Mouse (Mus musculus) forebrain, embryonic 14.5 days (tissue): Measurements from ENCODE around the gene Alg3. TPM values are rescaled to one million over a fixed set of nuclear protein-coding genes. Genes with fewer than 3 reads are reported as not detected.
A peak's percentile ranks its signal among the peaks of the same experiment; 100 is the strongest.

ENCODE experiments used
- ATAC-seq: fragments of 200-750 bp; cut with Nextera tagmentation; 2 replicates; pipeline ENCODE4 v1.8.0; 2017; ENCODE audit warnings: mild to moderate bottlenecking, moderate library complexity
- DNase-seq: peaks from one replicate; pipeline ENCODE4 v3.0.0-alpha.2; 2015; ENCODE audit warnings: low spot score
- H3K27ac ChIP-seq: fragments of 300-500 bp; sonication (generic); 2 replicates; pipeline ENCODE4 v1.5.1; 2014; ENCODE audit warnings: low read depth, mild to moderate bottlenecking, control low read depth, low read length, moderate library complexity
- H3K27me3 ChIP-seq: fragments of 300-500 bp; sonication (generic); replicated peaks from 2 replicates; pipeline ENCODE4 v1.6.1; 2014; ENCODE audit warnings: low read length, control low read depth, mixed read lengths; ENCODE audit not compliant: control insufficient read depth, insufficient read depth
- H3K36me3 ChIP-seq: fragments of 300-500 bp; sonication (generic); 2 replicates; pipeline ENCODE4 v1.6.1; 2014; ENCODE audit warnings: low read length, control low read depth; ENCODE audit not compliant: control insufficient read depth, insufficient read depth
- H3K4me1 ChIP-seq: fragments of 300-500 bp; sonication (generic); 2 replicates; pipeline ENCODE4 v1.6.1; 2014; ENCODE audit warnings: antibody characterized with exemption, low read length, control low read depth; ENCODE audit not compliant: control insufficient read depth, insufficient read depth
- H3K4me2 ChIP-seq: fragments of 300-500 bp; sonication (generic); 2 replicates; pipeline ENCODE4 v1.6.1; 2014; ENCODE audit warnings: mild to moderate bottlenecking, control low read depth, low read length
- H3K4me3 ChIP-seq: fragments of 300-500 bp; sonication (generic); 2 replicates; pipeline ENCODE4 v1.5.1; 2014; ENCODE audit warnings: low read depth, low read length, control low read depth
- H3K9ac ChIP-seq: fragments of 300-500 bp; sonication (generic); 2 replicates; pipeline ENCODE4 v1.6.1; 2014; ENCODE audit warnings: mild to moderate bottlenecking, low read length, control low read depth, moderate library complexity
- H3K9me3 ChIP-seq: fragments of 300-500 bp; sonication (generic); replicated peaks from 2 replicates; pipeline ENCODE4 v1.6.1; 2016; ENCODE audit warnings: low read length, control low read depth, mixed read lengths; ENCODE audit not compliant: control insufficient read depth
- WGBS: fragments of 180-500 bp; shearing (Covaris S2); extraction: QIAGEN DNeasy Blood & Tissue Kit; methylation state at CpG from one replicate; pipeline ENCODE4 v1.1.7; 2014; 5-methylcytosine and 5-hydroxymethylcytosine counted together
- polyA plus RNA-seq: library from polyadenylated mRNA; unstranded; fragments of >200 nt; fragmentation: Nextera tagmentation; extraction: Ambion mirVana; gene quantifications from 2 replicates; pipeline ENCODE4 v1.2.1, GENCODE M21; 2014

The Alg3 gene
- polyA plus RNA-seq, 1 experiment from 2014 or later: 44.4 TPM

DNA sequence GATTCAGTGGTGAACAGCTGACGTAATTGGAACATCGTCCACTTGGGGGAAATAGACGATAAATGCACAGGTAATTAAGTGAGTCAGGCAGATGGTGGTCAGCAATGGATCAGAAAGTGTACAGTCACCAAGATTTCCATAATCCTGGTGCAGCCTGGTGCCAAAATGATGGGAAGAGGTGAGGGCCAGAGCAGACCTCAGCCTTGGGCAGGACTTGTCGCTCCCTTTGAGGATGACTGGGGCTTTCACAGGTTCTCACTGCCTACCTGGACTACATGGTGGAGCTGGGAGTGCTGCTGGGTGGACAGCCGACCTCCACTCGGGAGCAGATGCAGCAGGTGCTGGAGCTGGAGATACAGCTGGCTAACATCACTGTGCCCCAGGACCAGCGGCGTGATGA is 25.9 kb upstream of the Alg3 start:
- DNase-seq (no peak), ATAC-seq (no peak)
- Histone ChIP-seq H3K9me3 (no peaks in the 10 kb centered on the region), H3K36me3 (0 out of 2 replicates have a peak, but pooled peaks cover 3% of the 10 kb centered on the region), H3K4me1 (peaks cover 4% of the 10 kb centered on the region; the same call in 1 of the 2 replicates), H3K9ac (no peak overlapping the region), H3K4me2 (no peak overlapping the region), H3K27me3 (no peaks in the 10 kb centered on the region), H3K27ac (no peak overlapping the region), H3K4me3 (no peak overlapping the region)
- WGBS: 85% methylated on average over 8 of the region's 8 CpGs

DNA sequence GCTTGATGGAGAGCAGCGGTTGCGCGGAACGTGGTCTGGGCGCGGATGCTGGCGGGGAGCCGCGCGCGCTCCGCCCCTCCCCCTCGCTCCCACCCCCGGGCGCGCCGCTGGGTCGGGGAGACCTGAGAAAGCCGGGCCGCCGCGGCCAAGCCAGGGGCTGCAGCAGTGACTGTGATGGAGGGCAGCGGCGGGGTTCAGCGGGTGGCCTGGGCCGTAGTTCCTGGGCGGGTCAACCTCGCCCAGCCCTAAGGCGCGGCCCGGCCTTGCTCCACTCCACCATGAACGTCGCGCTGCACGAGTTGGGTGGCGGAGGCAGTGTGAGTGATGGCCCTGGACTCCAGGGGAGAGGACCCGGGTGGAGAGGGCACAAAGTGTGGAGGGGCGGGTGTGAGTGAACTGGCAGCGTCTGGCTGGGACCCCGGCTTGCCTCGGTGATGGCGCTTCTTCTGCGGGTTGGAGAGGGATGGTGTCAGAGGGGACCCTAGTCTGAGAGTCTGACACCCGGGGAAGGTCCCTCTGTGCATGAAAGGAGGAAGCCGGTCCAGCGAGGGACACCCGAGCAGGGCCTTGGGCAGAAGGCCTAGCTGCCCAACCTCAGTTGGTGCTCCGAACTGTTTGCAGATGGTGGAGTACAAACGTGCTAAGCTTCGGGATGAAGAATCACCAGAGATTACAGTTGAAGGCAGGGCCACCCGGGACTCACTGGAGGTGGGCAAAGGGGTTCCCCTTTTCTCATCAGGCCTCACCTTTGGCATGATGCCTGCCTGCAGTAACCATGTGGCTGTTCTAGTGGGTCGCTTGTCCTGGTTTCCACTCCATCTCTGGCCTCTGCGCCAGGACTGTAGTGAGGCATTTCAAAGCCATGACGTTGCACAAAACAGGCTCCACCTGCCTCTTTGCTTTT is 18.4 kb upstream of the Alg3 start, which contains the start of gene Ece2:
Gene Ece2, plus strand, starts transcription at position 98 of the 904 bp plus-strand sequence.
- Histone ChIP-seq H3K4me2 (peak within 1 kb of the TSS; percentile 97), H3K4me3 (peak within 1 kb of the TSS; percentile 54), H3K27me3 (no peaks in the 10 kb centered on the region), H3K27ac (peak within 1 kb of the TSS; percentile 44; the same call in 1 of the 2 replicates), H3K4me1 (no peaks in the 10 kb centered on the region), H3K9ac (peak within 1 kb of the TSS; percentile 81), H3K9me3 (no peaks in the 10 kb centered on the region), H3K36me3 (0 out of 2 replicates have a peak, but pooled peaks cover 6% of the 10 kb centered on the region)
- ATAC-seq (peak; percentile 66), DNase-seq (peak; percentile 53)
- 7% methylated on average over 52 of the region's 54 CpGs for WGBS

DNA sequence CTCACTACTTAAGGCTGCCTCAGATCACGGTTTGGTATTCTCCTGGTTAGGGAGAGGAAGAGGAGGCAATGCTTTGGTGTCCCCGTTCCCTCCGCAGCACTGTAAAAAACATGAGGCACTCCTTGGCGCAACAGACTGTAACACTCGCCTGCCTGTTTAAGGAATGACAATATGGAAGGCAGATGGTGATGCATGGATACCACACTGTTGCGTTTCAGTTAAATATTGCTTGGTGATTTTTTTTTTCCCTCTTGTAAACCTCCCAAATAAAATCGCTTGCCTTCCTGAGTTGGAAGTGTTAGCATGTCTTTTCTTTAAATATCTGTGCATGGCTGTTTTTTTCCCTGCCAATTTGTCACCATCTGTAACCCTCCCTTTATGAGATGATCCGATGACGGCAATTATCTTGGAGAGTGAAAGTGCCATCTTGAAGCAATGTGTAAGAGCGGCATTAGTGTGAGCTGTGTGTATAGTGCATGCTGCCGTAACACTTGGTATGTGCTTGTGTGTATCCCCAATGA is 17.4 kb upstream of the Alg3 start:
- Histone ChIP-seq H3K36me3 (0 out of 2 replicates have a peak, but pooled peaks cover 6% of the 10 kb centered on the region), H3K4me2 (peak overlapping the region; percentile 97; the same call in 1 of the 2 replicates), H3K4me3 (peak overlapping the region; percentile 1; the same call in 1 of the 2 replicates), H3K27me3 (no peaks in the 10 kb centered on the region), H3K9me3 (no peaks in the 10 kb centered on the region), H3K4me1 (no peaks in the 10 kb centered on the region), H3K27ac (no peak overlapping the region), H3K9ac (no peak overlapping the region; the same call in 1 of the 2 replicates)
- ATAC-seq (peak; percentile 70; the same call in 1 of the 2 replicates), DNase-seq (peak; percentile 76)
- WGBS: 41% methylated on average over 11 of the region's 11 CpGs

- H3K36me3 ChIP-seq: no peaks in the 10 kb centered on the region
- H3K4me1 ChIP-seq: peaks cover 6% of the 10 kb centered on the region
- no peak overlapping the region for H3K4me3 ChIP-seq
- WGBS: 5% methylated on average over 2 of the region's 2 CpGs
- no peak overlapping the region for H3K9ac ChIP-seq
- peak overlapping the region; percentile 82; the same call in 1 of the 2 replicates for H3K4me2 ChIP-seq
- no peaks in the 10 kb centered on the region for H3K9me3 ChIP-seq
- no peaks in the 10 kb centered on the region for H3K27me3 ChIP-seq
- H3K27ac ChIP-seq: no peak overlapping the region
- ATAC-seq (no peak), DNase-seq (peak; percentile 14)
Observed at GRCm38 (mm10) chr16:20623211-20623610, 11.7 kb upstream of the Alg3 start.

- Histone ChIP-seq H3K36me3 (peaks cover 5% of the 10 kb centered on the region; the same call in 1 of the 2 replicates), H3K27ac (peak overlapping the region; percentile 89), H3K4me3 (peak overlapping the region; percentile 80), H3K9me3 (no peaks in the 10 kb centered on the region), H3K27me3 (no peaks in the 10 kb centered on the region), H3K9ac (peak overlapping the region; percentile 86), H3K4me1 (peaks cover 6% of the 10 kb centered on the region), H3K4me2 (peak overlapping the region; percentile 82)
- WGBS: under 1% methylated on average over 37 of the region's 37 CpGs
- ATAC-seq: peak; percentile 57
- DNase-seq: peak; percentile 81
Observed at GRCm38 (mm10) chr16:20621991-20622685, 10.6 kb upstream of the Alg3 start.

DNA sequence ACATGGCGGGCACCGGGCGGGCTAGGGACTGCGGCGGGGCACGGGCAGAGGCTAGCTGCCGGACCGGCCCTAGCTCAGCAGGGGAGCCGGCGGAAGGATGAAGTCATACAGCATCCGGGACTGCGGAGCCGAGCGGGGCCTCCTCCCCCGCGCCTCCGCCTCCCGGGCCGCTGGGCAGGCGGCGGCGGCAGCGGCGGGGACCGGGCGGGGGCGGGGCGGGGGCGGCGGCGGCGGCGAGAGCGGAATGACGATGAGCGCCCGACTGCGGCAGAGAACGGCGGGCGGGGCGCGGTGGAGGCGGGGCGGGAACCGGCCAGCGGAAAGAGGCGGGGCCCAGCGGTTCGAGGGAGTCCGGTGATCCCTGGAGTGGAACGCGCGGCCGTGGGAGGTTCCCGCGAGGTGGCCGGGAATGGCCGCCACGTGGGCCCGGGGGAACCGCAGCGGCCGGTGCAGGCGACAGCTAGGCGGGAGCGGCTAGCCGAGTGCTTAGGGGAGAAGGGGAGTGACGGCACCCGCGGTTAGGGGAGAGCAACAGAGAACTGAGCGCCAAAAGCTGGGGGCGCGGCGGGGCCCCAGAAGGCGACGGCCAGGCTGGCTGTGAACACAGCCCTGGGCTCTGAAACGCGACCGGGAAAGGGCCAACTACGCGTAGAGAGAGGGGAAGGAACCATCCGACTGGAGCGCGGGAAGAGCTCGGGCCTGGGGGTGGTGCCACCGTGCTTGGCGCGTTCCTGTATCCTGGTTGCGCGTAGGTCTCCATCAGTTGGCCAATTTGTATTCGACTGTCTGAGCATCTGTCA is 9.9 kb upstream of the Alg3 start, which contains the start of gene Camk2n2:
Gene Camk2n2, minus strand, starts transcription at position 97 of the 800 bp plus-strand sequence.
- H3K4me3 ChIP-seq: peak within 1 kb of the TSS; percentile 80
- peak within 1 kb of the TSS; percentile 89 for H3K27ac ChIP-seq
- ATAC-seq (peak; percentile 61), DNase-seq (peak; percentile 67)
- peaks cover 5% of the 10 kb centered on the region; the same call in 1 of the 2 replicates for H3K36me3 ChIP-seq
- H3K27me3 ChIP-seq: no peaks in the 10 kb centered on the region
- WGBS: under 1% methylated on average over 72 of the region's 92 CpGs
- peak within 1 kb of the TSS; percentile 86 for H3K9ac ChIP-seq
- no peaks in the 10 kb centered on the region for H3K9me3 ChIP-seq
- peaks cover 6% of the 10 kb centered on the region for H3K4me1 ChIP-seq
- H3K4me2 ChIP-seq: peak within 1 kb of the TSS; percentile 82

DNA sequence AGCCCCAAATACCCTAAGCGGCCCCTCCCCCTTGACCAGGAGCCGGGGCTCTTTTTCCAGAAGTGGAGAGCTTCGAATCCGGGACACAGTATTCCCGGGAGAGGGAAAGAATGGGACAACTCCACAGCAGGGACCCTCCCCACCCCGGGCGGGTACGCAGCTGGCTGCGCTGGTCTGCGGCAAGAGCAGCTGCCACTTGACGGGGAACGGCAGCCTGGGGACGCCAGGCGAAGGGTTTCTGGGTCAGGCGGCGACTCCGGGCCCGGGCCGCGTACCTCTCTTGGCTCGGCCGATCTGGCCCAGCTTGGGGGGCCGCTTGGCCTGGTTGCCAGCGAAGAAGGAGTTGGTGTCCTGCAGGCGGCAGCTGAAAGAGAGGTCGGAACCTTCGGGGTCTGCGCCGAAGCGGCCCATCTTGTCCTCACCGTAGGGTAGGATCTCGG is 9.2 kb upstream of the Alg3 start:
- WGBS: under 1% methylated on average over 32 of the region's 32 CpGs
- Histone ChIP-seq H3K4me2 (peak overlapping the region; percentile 82), H3K36me3 (peaks cover 5% of the 10 kb centered on the region; the same call in 1 of the 2 replicates), H3K4me3 (peak overlapping the region; percentile 80), H3K4me1 (peaks cover 6% of the 10 kb centered on the region), H3K27ac (peak overlapping the region; percentile 89), H3K9ac (peak overlapping the region; percentile 86), H3K27me3 (no peaks in the 10 kb centered on the region), H3K9me3 (no peaks in the 10 kb centered on the region)
- DNase-seq (peak; percentile 50), ATAC-seq (peak; percentile 33)

DNA sequence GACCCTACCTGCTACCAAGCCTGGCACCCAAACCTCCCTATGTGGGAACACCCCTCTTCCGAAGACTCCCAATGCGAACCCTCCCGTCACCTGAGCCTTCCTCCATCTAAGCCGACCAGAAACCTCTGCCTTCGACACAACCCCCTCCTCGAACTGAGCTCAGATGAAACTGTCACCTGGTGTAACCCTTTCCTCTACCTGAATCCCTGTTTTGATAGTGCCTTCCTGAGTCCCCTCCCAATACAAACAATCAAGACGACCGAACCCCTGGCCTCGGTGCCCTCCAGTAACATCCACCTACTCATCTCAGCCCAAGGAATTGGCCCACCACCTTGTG is 8.8 kb upstream of the Alg3 start:
- DNase-seq (no peak), ATAC-seq (peak; percentile 1; the same call in 1 of the 2 replicates)
- Histone ChIP-seq H3K9ac (peak overlapping the region; percentile 86), H3K27ac (peak overlapping the region; percentile 89; the same call in 1 of the 2 replicates), H3K36me3 (peaks cover 5% of the 10 kb centered on the region; the same call in 1 of the 2 replicates), H3K4me3 (peak overlapping the region; percentile 80), H3K27me3 (no peaks in the 10 kb centered on the region), H3K9me3 (no peaks in the 10 kb centered on the region), H3K4me2 (peak overlapping the region; percentile 82), H3K4me1 (peaks cover 6% of the 10 kb centered on the region)
- WGBS: under 1% methylated on average over 9 of the region's 9 CpGs
